Mouse (Mus musculus) stomach, embryonic 15.5 days (tissue): Measurements from ENCODE around the gene Bin2. TPM values are rescaled to one million over a fixed set of nuclear protein-coding genes. Genes with fewer than 3 reads are reported as not detected.
A peak's percentile ranks its signal among the peaks of the same experiment; 100 is the strongest.

Source experiments
- ATAC-seq: fragments of 200-750 bp; cut with Nextera tagmentation; 2 replicates; pipeline ENCODE4 v1.8.0; 2017; ENCODE audit warnings: low read depth, moderate number of reproducible peaks, moderate TSS enrichment; ENCODE audit not compliant: insufficient read depth, low FRiP score
- H3K27ac ChIP-seq: fragments of 300-500 bp; sonication (generic); 2 replicates; pipeline ENCODE4 v1.5.1; 2015; ENCODE audit warnings: mild to moderate bottlenecking, inconsistent platforms
- H3K27me3 ChIP-seq: fragments of 300-500 bp; sonication (generic); replicated peaks from 2 replicates; pipeline ENCODE4 v1.6.1; 2015; ENCODE audit warnings: inconsistent platforms
- H3K36me3 ChIP-seq: fragments of 300-500 bp; sonication (generic); 2 replicates; pipeline ENCODE4 v1.6.1; 2015; ENCODE audit warnings: inconsistent platforms
- H3K4me1 ChIP-seq: fragments of 300-500 bp; sonication (generic); 2 replicates; pipeline ENCODE4 v1.6.1; 2015; ENCODE audit warnings: inconsistent platforms
- H3K4me2 ChIP-seq: fragments of 300-500 bp; sonication (generic); 2 replicates; pipeline ENCODE4 v1.6.1; 2015; ENCODE audit warnings: mild to moderate bottlenecking, inconsistent platforms
- H3K4me3 ChIP-seq: fragments of 300-500 bp; sonication (generic); replicated peaks from 2 replicates; pipeline ENCODE4 v1.5.1; 2015; ENCODE audit warnings: inconsistent platforms
- H3K9ac ChIP-seq: fragments of 300-500 bp; sonication (generic); 2 replicates; pipeline ENCODE4 v1.6.1; 2015; ENCODE audit warnings: inconsistent platforms
- H3K9me3 ChIP-seq: fragments of 300-500 bp; sonication (generic); 2 replicates; pipeline ENCODE4 v1.6.1; 2016; ENCODE audit warnings: inconsistent platforms
- WGBS: fragments of 180-500 bp; shearing (Covaris S2); methylation state at CpG from one replicate; pipeline ENCODE4 v1.1.7; 2015; 5-methylcytosine and 5-hydroxymethylcytosine counted together
- polyA plus RNA-seq: library from polyadenylated mRNA; unstranded; fragments of >200 nt; fragmentation: Nextera tagmentation; extraction: Ambion mirVana; gene quantifications from 2 replicates; pipeline ENCODE4 v1.2.1, GENCODE M21; 2015

Bin2 gene
- polyA plus RNA-seq, 1 experiment from 2014 or later: 7.1 TPM

- 47% methylated on average over 6 of the region's 6 CpGs for WGBS
- H3K9ac ChIP-seq: no peak overlapping the region
Observed at GRCm38 (mm10) chr15:100667420-100667819, 1.9 kb downstream of the Bin2 start.

GRCm38 (mm10) chr15:100666851-100667250 lies 2.5 kb downstream of the Bin2 start:
- 25% methylated on average over 12 of the region's 12 CpGs for WGBS
- Histone ChIP-seq H3K4me3 (no peak overlapping the region), H3K4me2 (peak overlapping the region; percentile 9), H3K36me3 (no peaks in the 10 kb centered on the region), H3K9ac (no peak overlapping the region), H3K27me3 (no peaks in the 10 kb centered on the region), H3K27ac (0 out of 2 replicates have a peak overlapping the region, but pooled peaks have one; percentile 16), H3K4me1 (peaks cover 18% of the 10 kb centered on the region), H3K9me3 (no peaks in the 10 kb centered on the region)
- ATAC-seq: no peak

More at GRCm38 (mm10) chr15:100667420-100667819, 1.9 kb downstream of the Bin2 start:
- Histone ChIP-seq H3K27me3 (no peaks in the 10 kb centered on the region), H3K27ac (no peak overlapping the region), H3K4me2 (0 out of 2 replicates have a peak overlapping the region, but pooled peaks have one; percentile 12), H3K4me3 (no peak overlapping the region), H3K4me1 (peaks cover 18% of the 10 kb centered on the region), H3K9me3 (no peaks in the 10 kb centered on the region), H3K36me3 (no peaks in the 10 kb centered on the region)
- no peak for ATAC-seq

DNA sequence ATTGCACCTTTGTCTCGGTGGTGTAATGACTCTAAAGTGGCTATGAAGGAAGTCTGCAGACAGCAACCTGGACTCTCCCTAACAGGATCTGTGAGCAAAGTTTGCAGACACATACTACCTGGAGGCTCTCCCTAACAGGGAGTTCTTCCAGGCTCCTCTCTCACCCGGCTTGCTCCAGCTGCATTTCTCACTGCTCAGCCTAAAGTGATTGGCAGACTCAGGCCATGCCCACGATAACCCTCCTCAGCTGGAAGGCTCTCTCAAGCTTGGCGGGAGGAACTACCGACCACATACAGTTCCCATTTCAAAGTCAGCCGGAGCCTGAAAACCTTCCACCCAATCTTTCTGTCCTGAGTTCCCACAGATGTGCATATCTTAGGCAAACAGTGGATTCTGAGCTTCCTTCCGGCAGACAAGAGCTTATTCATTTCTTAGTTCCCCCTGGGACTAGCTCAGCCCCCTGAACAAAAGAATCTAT lies 3.1 kb downstream of the Bin2 start:
- H3K4me1 ChIP-seq: peaks cover 18% of the 10 kb centered on the region
- H3K9ac ChIP-seq: no peak overlapping the region
- H3K27ac ChIP-seq: peak overlapping the region; percentile 71
- peak overlapping the region; percentile 9; the same call in 1 of the 2 replicates for H3K4me2 ChIP-seq
- WGBS: 8% methylated on average over 7 of the region's 7 CpGs
- H3K27me3 ChIP-seq: no peaks in the 10 kb centered on the region
- H3K36me3 ChIP-seq: no peaks in the 10 kb centered on the region
- no peaks in the 10 kb centered on the region for H3K9me3 ChIP-seq
- 0 out of 2 replicates have a peak, but pooled peaks have one; percentile 29 for ATAC-seq
- H3K4me3 ChIP-seq: no peak overlapping the region

DNA sequence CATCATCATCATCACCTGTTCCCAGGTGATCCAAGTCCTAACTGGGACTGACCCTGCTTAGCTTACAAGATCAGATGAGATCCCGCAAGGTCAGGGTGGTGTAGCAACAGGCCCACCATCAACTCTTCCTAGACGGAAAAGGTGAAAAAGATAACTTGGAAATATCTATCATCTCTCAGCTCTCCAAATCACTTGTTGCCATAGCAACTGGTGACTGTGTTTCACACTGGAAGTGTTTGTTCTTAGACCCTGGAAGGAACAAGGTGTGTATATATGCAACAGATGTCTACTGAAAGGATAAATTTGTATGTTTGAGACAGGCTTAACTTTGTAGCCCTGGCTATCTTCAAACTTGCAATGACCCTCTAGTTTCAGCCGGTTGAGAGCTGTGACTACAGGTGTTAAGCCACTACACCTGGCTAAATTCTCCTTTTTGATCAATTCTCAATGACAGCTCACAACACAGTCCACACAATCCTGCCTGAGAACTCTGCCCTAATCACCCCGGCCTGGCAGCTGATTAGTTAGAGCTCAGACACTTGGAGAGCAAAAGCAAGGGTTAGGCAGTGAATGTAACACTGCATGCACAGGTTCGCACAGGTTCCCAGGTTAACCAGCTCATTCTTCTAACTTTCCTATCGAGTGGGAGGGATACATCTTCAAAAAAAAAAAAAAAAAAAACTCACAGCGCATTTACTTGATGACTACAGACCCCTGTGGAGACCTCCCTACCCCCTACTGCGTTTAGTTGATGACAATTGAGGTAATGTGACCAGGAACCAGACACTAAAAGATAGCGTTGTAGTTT lies 3.7 kb downstream of the Bin2 start:
- no peaks in the 10 kb centered on the region for H3K9me3 ChIP-seq
- H3K27me3 ChIP-seq: no peaks in the 10 kb centered on the region
- no peaks in the 10 kb centered on the region for H3K36me3 ChIP-seq
- H3K27ac ChIP-seq: peak overlapping the region; percentile 71; the same call in 1 of the 2 replicates
- ATAC-seq: no peak
- 28% methylated on average over 9 of the region's 9 CpGs for WGBS
- no peak overlapping the region for H3K4me3 ChIP-seq
- no peak overlapping the region for H3K9ac ChIP-seq
- H3K4me2 ChIP-seq: no peak overlapping the region; the same call in 1 of the 2 replicates
- H3K4me1 ChIP-seq: peaks cover 18% of the 10 kb centered on the region

DNA sequence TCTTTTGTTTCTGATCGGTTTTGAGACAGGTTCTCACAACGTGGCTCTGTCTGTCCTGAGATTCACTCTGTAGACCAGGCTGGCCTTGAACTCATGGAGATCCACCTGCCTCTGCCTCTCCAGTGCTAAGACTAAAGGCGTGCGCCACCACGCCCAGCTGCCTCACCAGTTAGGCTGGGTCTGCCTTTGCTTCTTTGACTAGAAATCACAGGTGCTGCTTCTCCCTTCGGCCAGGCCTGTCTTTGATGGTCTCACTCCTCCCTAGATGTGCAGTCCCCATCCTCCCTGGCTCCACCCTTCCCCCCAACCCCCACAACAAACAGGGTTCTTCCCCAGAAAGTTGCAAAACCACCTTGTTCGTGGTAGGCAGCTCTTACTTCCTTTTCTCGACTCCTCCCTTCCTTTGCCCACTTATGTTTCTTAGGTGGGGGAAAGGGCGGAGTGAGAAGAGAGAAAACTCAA lies 4.5 kb downstream of the Bin2 start:
- WGBS: 73% methylated on average over 9 of the region's 9 CpGs
- H3K4me1 ChIP-seq: peaks cover 18% of the 10 kb centered on the region
- H3K27ac ChIP-seq: no peak overlapping the region
- no peaks in the 10 kb centered on the region for H3K9me3 ChIP-seq
- H3K9ac ChIP-seq: no peak overlapping the region
- H3K36me3 ChIP-seq: no peaks in the 10 kb centered on the region
- H3K4me3 ChIP-seq: no peak overlapping the region
- H3K4me2 ChIP-seq: no peak overlapping the region
- no peaks in the 10 kb centered on the region for H3K27me3 ChIP-seq
- no peak for ATAC-seq

DNA sequence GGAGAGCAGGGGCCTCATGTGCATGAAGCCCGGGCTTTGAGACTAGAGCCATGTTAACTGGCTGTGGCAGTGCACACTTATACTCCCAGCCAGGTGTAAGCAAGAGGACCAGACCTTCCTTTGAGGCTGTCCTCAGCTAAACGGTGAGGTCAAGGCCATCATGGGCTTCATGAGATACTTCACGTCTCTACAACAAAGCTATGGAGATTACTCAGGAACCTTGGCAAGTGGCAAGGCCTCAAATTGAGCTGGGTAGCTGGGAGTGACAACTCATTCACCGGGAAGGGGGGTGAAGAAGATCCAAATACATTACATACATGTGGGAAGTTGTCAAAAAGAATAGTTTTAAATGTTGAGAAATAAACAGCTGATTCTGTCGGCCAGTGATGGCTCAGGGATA lies 8.5 kb downstream of the Bin2 start:
- no peak overlapping the region for H3K4me2 ChIP-seq

GRCm38 (mm10) chr15:100660306-100660705 lies 9.0 kb downstream of the Bin2 start:
- ATAC-seq: no peak
- H3K4me2 ChIP-seq: no peak overlapping the region
- H3K9me3 ChIP-seq: no peaks in the 10 kb centered on the region
- no peaks in the 10 kb centered on the region for H3K27me3 ChIP-seq
- H3K27ac ChIP-seq: no peak overlapping the region
- no peaks in the 10 kb centered on the region for H3K36me3 ChIP-seq
- H3K4me1 ChIP-seq: peaks cover 8% of the 10 kb centered on the region; the same call in 1 of the 2 replicates
- no peak overlapping the region for H3K9ac ChIP-seq
- H3K4me3 ChIP-seq: no peak overlapping the region
- WGBS: 78% methylated on average over 9 of the region's 9 CpGs

More for the DNA sequence above, 8.5 kb downstream of the Bin2 start:
- no peaks in the 10 kb centered on the region for H3K27me3 ChIP-seq
- WGBS: 88% methylated on average over 5 of the region's 5 CpGs
- no peak overlapping the region for H3K9ac ChIP-seq
- peaks cover 8% of the 10 kb centered on the region; the same call in 1 of the 2 replicates for H3K4me1 ChIP-seq
- no peak for ATAC-seq
- no peaks in the 10 kb centered on the region for H3K9me3 ChIP-seq
- no peak overlapping the region for H3K4me3 ChIP-seq
- H3K36me3 ChIP-seq: no peaks in the 10 kb centered on the region
- no peak overlapping the region for H3K27ac ChIP-seq

DNA sequence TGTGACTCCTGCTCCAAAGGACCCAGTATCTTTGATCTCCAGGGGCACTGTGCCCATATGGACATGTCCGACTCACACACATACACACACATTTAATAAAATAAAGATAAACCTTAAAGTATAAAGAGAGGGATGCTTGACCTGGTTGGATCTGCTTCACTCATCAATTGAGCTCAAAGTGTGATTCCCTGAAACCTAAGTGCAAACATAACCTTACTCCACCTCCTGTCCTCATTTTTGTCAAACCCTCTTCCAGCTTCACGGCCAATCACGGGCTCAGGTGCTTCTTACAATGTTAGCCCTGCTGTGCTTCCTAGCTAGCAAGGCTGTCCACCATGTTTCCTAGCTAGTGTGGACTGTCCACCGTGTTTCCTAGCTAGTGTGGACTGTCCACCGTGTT lies 14.2 kb downstream of the Bin2 start:
- Histone ChIP-seq H3K9me3 (no peaks in the 10 kb centered on the region), H3K36me3 (no peaks in the 10 kb centered on the region), H3K27me3 (no peaks in the 10 kb centered on the region), H3K4me2 (no peak overlapping the region), H3K4me1 (no peaks in the 10 kb centered on the region), H3K27ac (no peak overlapping the region), H3K9ac (no peak overlapping the region), H3K4me3 (no peak overlapping the region)
- 81% methylated on average over 5 of the region's 5 CpGs for WGBS
- no peak for ATAC-seq

- 75% methylated on average over 1 of the region's 1 CpGs for WGBS
Observed at GRCm38 (mm10) chr15:100654271-100654670, 15.1 kb downstream of the Bin2 start.

GRCm38 (mm10) chr15:100651610-100652009 lies 17.7 kb downstream of the Bin2 start:
- Histone ChIP-seq H3K4me3 (no peak overlapping the region), H3K9ac (no peak overlapping the region), H3K4me1 (no peaks in the 10 kb centered on the region), H3K4me2 (no peak overlapping the region), H3K9me3 (no peaks in the 10 kb centered on the region), H3K36me3 (no peaks in the 10 kb centered on the region), H3K27me3 (no peaks in the 10 kb centered on the region), H3K27ac (no peak overlapping the region)
- ATAC-seq: peak; percentile 53; the same call in 1 of the 2 replicates
- 57% methylated on average over 9 of the region's 9 CpGs for WGBS

More at GRCm38 (mm10) chr15:100654271-100654670, 15.1 kb downstream of the Bin2 start:
- H3K4me3 ChIP-seq: no peak overlapping the region
- H3K9ac ChIP-seq: no peak overlapping the region
- H3K27ac ChIP-seq: no peak overlapping the region
- H3K36me3 ChIP-seq: no peaks in the 10 kb centered on the region
- no peaks in the 10 kb centered on the region for H3K4me1 ChIP-seq
- H3K9me3 ChIP-seq: no peaks in the 10 kb centered on the region
- no peak for ATAC-seq
- H3K4me2 ChIP-seq: no peak overlapping the region
- H3K27me3 ChIP-seq: no peaks in the 10 kb centered on the region

- no peak for ATAC-seq
- H3K36me3 ChIP-seq: no peaks in the 10 kb centered on the region
- no peaks in the 10 kb centered on the region for H3K9me3 ChIP-seq
- H3K27ac ChIP-seq: no peak overlapping the region
- WGBS: 84% methylated on average over 10 of the region's 10 CpGs
- no peak overlapping the region for H3K9ac ChIP-seq
- no peak overlapping the region for H3K4me3 ChIP-seq
- no peaks in the 10 kb centered on the region for H3K4me1 ChIP-seq
- no peaks in the 10 kb centered on the region for H3K27me3 ChIP-seq
- no peak overlapping the region for H3K4me2 ChIP-seq
Observed at GRCm38 (mm10) chr15:100650111-100650510, 19.2 kb downstream of the Bin2 start.

DNA sequence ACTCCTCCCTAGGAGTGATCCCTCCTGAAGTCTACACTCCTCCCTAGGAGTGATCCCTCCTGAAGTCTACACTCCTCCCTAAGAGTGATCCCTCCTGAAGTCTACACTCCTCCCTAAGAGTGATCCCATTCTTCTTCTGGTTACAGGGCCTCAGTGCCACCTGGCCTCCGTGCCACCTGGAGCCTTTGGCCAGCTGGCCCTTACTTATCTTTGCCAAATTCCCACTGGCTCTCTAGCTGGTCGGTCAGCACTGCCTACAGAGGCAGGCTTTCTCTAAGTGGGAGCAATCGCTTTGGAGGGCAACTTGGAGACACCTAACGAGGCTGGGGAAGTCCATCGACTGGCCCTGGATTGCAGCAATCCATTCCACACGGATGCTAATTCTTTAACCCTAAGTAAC lies 23.2 kb downstream of the Bin2 start:
- Histone ChIP-seq H3K27ac (no peak overlapping the region), H3K4me2 (no peak overlapping the region), H3K36me3 (no peaks in the 10 kb centered on the region), H3K4me1 (no peaks in the 10 kb centered on the region), H3K9ac (no peak overlapping the region), H3K4me3 (no peak overlapping the region), H3K27me3 (no peaks in the 10 kb centered on the region), H3K9me3 (no peaks in the 10 kb centered on the region)
- no peak for ATAC-seq
- whole genome bisulfite sequencing: 70% methylated on average over 6 of the region's 6 CpGs
